Comparison of ENCODE assay signal across 12 mouse cellular contexts in genomic region chr9:66091327-66092231, GRCm38 (mm10). TPM values are rescaled to one million over a fixed set of nuclear protein-coding genes. Genes with fewer than 3 reads are reported as not detected.
DNase-seq lines count a peak whose midpoint lies in the region; ATAC-seq and TF ChIP-seq lines count a peak whose summit lies in the region.
"Had no signal": no experiment of that assay in that cellular context is flagged by ENCODE, and none has a peak within 500 bp of the region (broad histone marks: within the 10 kb centered on the region; RNA-seq: fewer than 3 reads in every experiment).

No protein-coding gene starts in this region.

- no peak overlapping the region for H3K9ac ChIP-seq in forebrain, embryonic 15.5 days (replicated peaks)
- H3K9ac ChIP-seq in intestine, postnatal 0 days (ENCODE audit: low read depth, low read length), result peak overlapping the region; percentile 37; the same call in 1 of the 2 replicates
- H3K9ac ChIP-seq: midbrain, embryonic 12.5 days had no signal

- no peak overlapping the region for H3K4me3 ChIP-seq in forebrain, embryonic 10.5 days
- no peak overlapping the region for H3K4me3 ChIP-seq in forebrain, embryonic 15.5 days
- H3K4me3 ChIP-seq in left cerebral cortex, adult 2 months, result no peak overlapping the region
- H3K4me3 ChIP-seq in intestine, postnatal 0 days (ENCODE audit: low read depth, low read length), result no peak overlapping the region
- H3K4me3 ChIP-seq in small intestine, adult 2 months (ENCODE audit: low read depth, low read length), result no peak overlapping the region
- H3K4me3 ChIP-seq: erythroblast, embryonic 14.5 days; midbrain, embryonic 12.5 days had no signal

- no peak for TF ChIP-seq POLR2A in small intestine, adult 2 months (IDR thresholded peaks at IDR 0.05; ENCODE audit: low read depth, low read length)

- H3K9me3 ChIP-seq in forebrain, embryonic 10.5 days, result no peaks in the 10 kb centered on the region
- H3K9me3 ChIP-seq in forebrain, embryonic 15.5 days, result no peaks in the 10 kb centered on the region
- H3K9me3 ChIP-seq in intestine, postnatal 0 days (ENCODE audit: control insufficient read depth), result no peaks in the 10 kb centered on the region
- H3K9me3 ChIP-seq: midbrain, embryonic 12.5 days had no signal

- no peak for DNase-seq in forebrain, embryonic 10.5 days (ENCODE audit: extremely low spot score, low spot score)
- no peak for DNase-seq in left cerebral cortex, adult 2 months (ENCODE audit: extremely low spot score in 1 of 2, low spot score in 2 of 2)
- DNase-seq in left cerebral cortex, postnatal 25 days (ENCODE audit: low spot score in 2 of 2), result no peak
- DNase-seq in right cerebral cortex, postnatal 4 days, result no peak
- no peak for DNase-seq in thymus, postnatal 14 days
- DNase-seq: B cell, adult 2 months; gastrocnemius, postnatal 36 days had no signal

- intact Hi-C loops in left cerebral cortex, adult 2 months (cut with DNase I), result no loop called here
- intact Hi-C loops in left cerebral cortex, postnatal 25 days (cut with DNase I), result no loop called here

- no peak for ATAC-seq in forebrain, embryonic 15.5 days (replicated peaks)
- peak; percentile 56 for ATAC-seq in intestine, postnatal 0 days

- 88% methylated on average over 6 of the region's 6 CpGs for WGBS in forebrain, embryonic 10.5 days
- 78% methylated on average over 6 of the region's 6 CpGs for WGBS in forebrain, embryonic 15.5 days
- WGBS in intestine, postnatal 0 days, result 21% methylated on average over 6 of the region's 6 CpGs
- WGBS in small intestine, adult 2 months, result 16% methylated on average over 6 of the region's 6 CpGs

- H3K27me3 ChIP-seq in forebrain, embryonic 10.5 days (ENCODE audit: poor library complexity, severe bottlenecking), result no peaks in the 10 kb centered on the region
- no peaks in the 10 kb centered on the region for H3K27me3 ChIP-seq in forebrain, embryonic 15.5 days
- H3K27me3 ChIP-seq in intestine, postnatal 0 days (replicated peaks; ENCODE audit: control insufficient read depth, insufficient read depth, low read length), result no peaks in the 10 kb centered on the region
- H3K27me3 ChIP-seq in small intestine, adult 2 months (ENCODE audit: control insufficient read depth, insufficient read depth, low read length), result no peaks in the 10 kb centered on the region
- H3K27me3 ChIP-seq: midbrain, embryonic 12.5 days had no signal

- TF ChIP-seq CTCF in left cerebral cortex, adult 2 months (IDR thresholded peaks at IDR 0.05), result no peak
- TF ChIP-seq CTCF in intestine, postnatal 0 days (IDR thresholded peaks at IDR 0.05; ENCODE audit: low read depth), result no peak
- TF ChIP-seq CTCF in small intestine, adult 2 months (IDR thresholded peaks at IDR 0.05; ENCODE audit: extremely low read depth, insufficient read length, insufficient replicate concordance, low read depth, low read length), result no peak

- H3K4me1 ChIP-seq in forebrain, embryonic 10.5 days, result peaks cover 18% of the 10 kb centered on the region
- H3K4me1 ChIP-seq in forebrain, embryonic 15.5 days, result no peaks in the 10 kb centered on the region
- H3K4me1 ChIP-seq in intestine, postnatal 0 days (replicated peaks; ENCODE audit: control insufficient read depth, insufficient read depth, low read length), result 0 out of 2 replicates have a peak, but pooled peaks cover 8% of the 10 kb centered on the region
- peaks cover 33% of the 10 kb centered on the region for H3K4me1 ChIP-seq in small intestine, adult 2 months (ENCODE audit: control insufficient read depth, insufficient read depth, insufficient read length, low read length)
- H3K4me1 ChIP-seq: midbrain, embryonic 12.5 days had no signal

- no peak overlapping the region for H3K4me2 ChIP-seq in forebrain, embryonic 15.5 days (replicated peaks)
- H3K4me2 ChIP-seq in intestine, postnatal 0 days (replicated peaks; ENCODE audit: low read depth), result no peak overlapping the region
- H3K4me2 ChIP-seq: midbrain, embryonic 12.5 days had no signal

- H3K27ac ChIP-seq in forebrain, embryonic 10.5 days, result peak overlapping the region; percentile 27; the same call in 1 of the 2 replicates
- no peak overlapping the region for H3K27ac ChIP-seq in forebrain, embryonic 15.5 days (replicated peaks)
- H3K27ac ChIP-seq in left cerebral cortex, adult 2 months, result peak overlapping the region; percentile 5; the same call in 1 of the 2 replicates
- H3K27ac ChIP-seq in intestine, postnatal 0 days (ENCODE audit: low read depth, low read length), result peak overlapping the region; percentile 96
- H3K27ac ChIP-seq in small intestine, adult 2 months (ENCODE audit: insufficient read depth, low read depth, low read length), result peak overlapping the region; percentile 68
- H3K27ac ChIP-seq: midbrain, embryonic 12.5 days had no signal

- peaks cover 100% of the 10 kb centered on the region for H3K36me3 ChIP-seq in forebrain, embryonic 10.5 days (replicated peaks)
- H3K36me3 ChIP-seq in forebrain, embryonic 15.5 days, result peaks cover 92% of the 10 kb centered on the region
- peaks cover 88% of the 10 kb centered on the region for H3K36me3 ChIP-seq in intestine, postnatal 0 days (ENCODE audit: control insufficient read depth, insufficient read depth)
- H3K36me3 ChIP-seq in small intestine, adult 2 months (ENCODE audit: control insufficient read depth, insufficient read depth, low read length), result peaks cover 65% of the 10 kb centered on the region

RNA-seq across cellular contexts. Expression of gene Snx22, which starts 22.1 kb away (rescaled TPM):
- 2.1 and 2.6 TPM in 2 replicates for polyA plus RNA-seq in forebrain, embryonic 10.5 days (2016; fragmentation: Nextera tagmentation; extraction: Ambion mirVana)
- polyA plus RNA-seq in forebrain, embryonic 15.5 days (2015; fragmentation: Nextera tagmentation; extraction: Ambion mirVana), result 5.2 and 6.2 TPM in 2 replicates
- total RNA-seq in left cerebral cortex, adult 2 months (2021), result 1 to 10 TPM; 3.5 to 3.9 TPM
- total RNA-seq in left cerebral cortex, postnatal 25 days (2021), result 1 to 10 TPM; 3.2 to 3.3 TPM
- 0.98 and 1.4 TPM in 2 replicates for polyA plus RNA-seq in intestine, postnatal 0 days (2015; fragmentation: Nextera tagmentation; extraction: Ambion mirVana)
- 0.61 and 0.91 TPM in 2 replicates for polyA plus RNA-seq in small intestine, adult 2 months (2012; rRNA removed)

RNA-seq across cellular contexts. Expression of gene Ppib, which starts 31.6 kb away (rescaled TPM):
- polyA plus RNA-seq in forebrain, embryonic 10.5 days (2016; fragmentation: Nextera tagmentation; extraction: Ambion mirVana), result 445 and 454 TPM in 2 replicates
- 327 and 355 TPM in 2 replicates for polyA plus RNA-seq in forebrain, embryonic 15.5 days (2015; fragmentation: Nextera tagmentation; extraction: Ambion mirVana)
- total RNA-seq in left cerebral cortex, adult 2 months (2021), result 100 to 1,000 TPM; 161 to 170 TPM
- total RNA-seq in left cerebral cortex, postnatal 25 days (2021), result 100 to 1,000 TPM; 182 to 184 TPM
- polyA plus RNA-seq in intestine, postnatal 0 days (2015; fragmentation: Nextera tagmentation; extraction: Ambion mirVana), result 440 and 508 TPM in 2 replicates
- 117 and 144 TPM in 2 replicates for polyA plus RNA-seq in small intestine, adult 2 months (2012; rRNA removed)

RNA-seq across cellular contexts. Expression of gene Snx1, which starts 34.8 kb away (rescaled TPM):
- polyA plus RNA-seq in forebrain, embryonic 10.5 days (2016; fragmentation: Nextera tagmentation; extraction: Ambion mirVana), result 136 and 140 TPM in 2 replicates
- 109 TPM in 2 replicates for polyA plus RNA-seq in forebrain, embryonic 15.5 days (2015; fragmentation: Nextera tagmentation; extraction: Ambion mirVana)
- total RNA-seq in left cerebral cortex, adult 2 months (2021), result 10 to 100 TPM; 71.8 to 74.8 TPM
- total RNA-seq in left cerebral cortex, postnatal 25 days (2021), result 10 to 100 TPM; 68.4 to 72.9 TPM
- polyA plus RNA-seq in intestine, postnatal 0 days (2015; fragmentation: Nextera tagmentation; extraction: Ambion mirVana), result 122 and 133 TPM in 2 replicates
- 15.1 and 32.2 TPM in 2 replicates for polyA plus RNA-seq in small intestine, adult 2 months (2012; rRNA removed)

RNA-seq across cellular contexts. Expression of gene Ciao2a, which starts 34.8 kb away (rescaled TPM):
- polyA plus RNA-seq in forebrain, embryonic 10.5 days (2016; fragmentation: Nextera tagmentation; extraction: Ambion mirVana), result 166 and 168 TPM in 2 replicates
- polyA plus RNA-seq in forebrain, embryonic 15.5 days (2015; fragmentation: Nextera tagmentation; extraction: Ambion mirVana), result 87.5 and 89.0 TPM in 2 replicates
- total RNA-seq in left cerebral cortex, adult 2 months (2021), result 10 to 100 TPM; 27.6 to 28.7 TPM
- total RNA-seq in left cerebral cortex, postnatal 25 days (2021), result 10 to 100 TPM; 31.2 to 32.1 TPM
- polyA plus RNA-seq in intestine, postnatal 0 days (2015; fragmentation: Nextera tagmentation; extraction: Ambion mirVana), result 201 and 207 TPM in 2 replicates
- 5.1 and 5.3 TPM in 2 replicates for polyA plus RNA-seq in small intestine, adult 2 months (2012; rRNA removed)
